Mouse (Mus musculus): ENCODE measurements at regions not wholly inside any gene's neighbourhood (a gene's known extent, or its start where the extent isn't known, plus 50 kb on each side); places are given as distances from the start of the nearest gene placed in this dataset.

- no peak for DNase-seq (ENCODE audit: low spot score)
Measured at GRCm38 (mm10) chr5:106320039-106320438, 137.9 kb downstream of the Barhl2 start.

- no peak for DNase-seq (ENCODE audit: low spot score)
Measured at GRCm38 (mm10) chr5:106318246-106318645, 139.7 kb downstream of the Barhl2 start.

- no peak for DNase-seq (ENCODE audit: low spot score)
Measured at GRCm38 (mm10) chr5:106313874-106314273, 144.1 kb downstream of the Barhl2 start.

GRCm38 (mm10) chr5:106301372-106301771 is 156.6 kb downstream of the Barhl2 start:
- DNase-seq (ENCODE audit: low spot score): no peak

GRCm38 (mm10) chr5:106296721-106297120 is 161.2 kb downstream of the Barhl2 start:
- DNase-seq (ENCODE audit: low spot score): peak; percentile 14

GRCm38 (mm10) chr5:106295993-106296392 is 162.0 kb downstream of the Barhl2 start:
- DNase-seq (ENCODE audit: low spot score): no peak

GRCm38 (mm10) chr5:106295538-106295937 is 162.4 kb downstream of the Barhl2 start:
- DNase-seq (ENCODE audit: low spot score): no peak

- DNase-seq (ENCODE audit: low spot score): no peak
Measured at GRCm38 (mm10) chr5:106292387-106293229, 165.4 kb downstream of the Barhl2 start.

GRCm38 (mm10) chr5:106285152-106285551 is 172.8 kb downstream of the Barhl2 start:
- no peak for DNase-seq (ENCODE audit: low spot score)

GRCm38 (mm10) chr5:106284731-106285130 is 173.2 kb downstream of the Barhl2 start:
- DNase-seq (ENCODE audit: low spot score): no peak

- no peak for DNase-seq (ENCODE audit: low spot score)
Measured at GRCm38 (mm10) chr5:106282646-106283045, 175.3 kb downstream of the Barhl2 start.

GRCm38 (mm10) chr5:106277786-106278185 is 180.2 kb downstream of the Barhl2 start:
- no peak for DNase-seq (ENCODE audit: low spot score)

GRCm38 (mm10) chr5:106277231-106277630 is 180.7 kb downstream of the Barhl2 start:
- DNase-seq (ENCODE audit: low spot score): no peak

GRCm38 (mm10) chr5:106276186-106276585 is 181.8 kb downstream of the Barhl2 start:
- DNase-seq (ENCODE audit: low spot score): no peak

GRCm38 (mm10) chr5:106274617-106275016 is 183.3 kb downstream of the Barhl2 start:
- peak; percentile 21 for DNase-seq (ENCODE audit: low spot score)

GRCm38 (mm10) chr5:106264536-106264935 is 193.4 kb downstream of the Barhl2 start:
- DNase-seq (ENCODE audit: low spot score): no peak

- DNase-seq (ENCODE audit: low spot score): no peak
Measured at GRCm38 (mm10) chr5:106257179-106257578, 200.8 kb downstream of the Barhl2 start.

GRCm38 (mm10) chr5:106229154-106229553 is 228.8 kb downstream of the Barhl2 start:
- no peak for DNase-seq (ENCODE audit: low spot score)

GRCm38 (mm10) chr5:106224141-106224540 is 233.8 kb downstream of the Barhl2 start:
- no peak for DNase-seq (ENCODE audit: low spot score)

GRCm38 (mm10) chr5:106209543-106209942 is 248.4 kb downstream of the Barhl2 start:
- no peak for DNase-seq (ENCODE audit: low spot score)

GRCm38 (mm10) chr5:106207706-106208105 is 250.3 kb downstream of the Barhl2 start:
- DNase-seq (ENCODE audit: low spot score): no peak

- DNase-seq (ENCODE audit: low spot score): no peak
Measured at GRCm38 (mm10) chr5:106205724-106206123, 252.2 kb downstream of the Barhl2 start.

GRCm38 (mm10) chr5:106200631-106201030 is 257.3 kb downstream of the Barhl2 start:
- DNase-seq (ENCODE audit: low spot score): no peak

- DNase-seq (ENCODE audit: low spot score): no peak
Measured at GRCm38 (mm10) chr5:106199061-106199460, 258.9 kb downstream of the Barhl2 start.
